In the genomic region with DNA sequence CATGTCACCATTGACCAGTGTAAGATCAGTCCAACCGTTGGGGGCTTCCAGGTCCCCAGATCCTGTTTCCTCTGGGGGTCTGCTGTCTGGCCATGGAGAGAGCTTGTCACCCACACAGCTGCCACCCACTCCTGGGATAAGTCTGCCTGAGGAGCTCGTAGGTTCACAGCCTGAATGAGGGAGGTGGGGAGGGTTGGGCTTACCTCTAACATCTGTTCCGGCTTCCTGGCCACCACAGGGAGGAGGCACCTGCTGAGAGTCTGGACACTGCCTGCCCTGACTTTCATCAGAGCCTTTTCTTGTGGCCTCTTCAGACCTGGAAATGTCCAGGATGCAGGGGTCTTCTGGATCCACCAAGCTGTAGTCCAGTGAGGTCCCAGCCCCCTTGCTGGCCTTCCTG, we compare ENCODE assay signal across 12 mouse cellular contexts. TPM values are rescaled to one million over a fixed set of nuclear protein-coding genes. Genes with fewer than 3 reads are reported as not detected.
DNase-seq lines count a peak whose midpoint lies in the region; ATAC-seq and TF ChIP-seq lines count a peak whose summit lies in the region.
"Had no signal": no experiment of that assay in that cellular context is flagged by ENCODE, and none has a peak within 500 bp of the region (broad histone marks: within the 10 kb centered on the region; RNA-seq: fewer than 3 reads in every experiment).

No protein-coding gene starts in this region.

- H3K4me1 ChIP-seq in intestine, embryonic 14.5 days (replicated peaks; ENCODE audit: control insufficient read depth, insufficient read depth, low read length), result no peaks in the 10 kb centered on the region
- H3K4me1 ChIP-seq in intestine, postnatal 0 days (replicated peaks; ENCODE audit: control insufficient read depth, insufficient read depth, low read length), result no peaks in the 10 kb centered on the region
- peaks cover 17% of the 10 kb centered on the region for H3K4me1 ChIP-seq in ES-Bruce4 (ENCODE audit: control insufficient read depth, insufficient read depth, low read length)
- H3K4me1 ChIP-seq in hindbrain, postnatal 0 days (ENCODE audit: insufficient read depth, low read length), result peaks cover 9% of the 10 kb centered on the region
- peaks cover 14% of the 10 kb centered on the region for H3K4me1 ChIP-seq in heart, embryonic 12.5 days (replicated peaks)

- no peak for TF ChIP-seq EP300 in ES-Bruce4 (IDR thresholded peaks at IDR 0.05; ENCODE audit: insufficient read depth, low read depth, low read length)

- 34% methylated on average over 3 of the region's 3 CpGs for WGBS in intestine, embryonic 14.5 days
- 52% methylated on average over 3 of the region's 3 CpGs for WGBS in intestine, postnatal 0 days
- WGBS in hindbrain, postnatal 0 days, result 48% methylated on average over 3 of the region's 3 CpGs
- WGBS in heart, embryonic 12.5 days, result 35% methylated on average over 3 of the region's 3 CpGs

- H3K9ac ChIP-seq in intestine, embryonic 14.5 days (ENCODE audit: low read length), result no peak overlapping the region
- H3K9ac ChIP-seq in intestine, postnatal 0 days (ENCODE audit: low read depth, low read length), result no peak overlapping the region
- H3K9ac ChIP-seq in ES-Bruce4 (ENCODE audit: low read depth, poor library complexity, severe bottlenecking), result 0 out of 2 replicates have a peak overlapping the region, but pooled peaks have one; percentile 6
- H3K9ac ChIP-seq in hindbrain, postnatal 0 days (replicated peaks; ENCODE audit: low read length), result no peak overlapping the region
- no peak overlapping the region for H3K9ac ChIP-seq in heart, embryonic 12.5 days
- H3K9ac ChIP-seq: embryonic facial prominence, embryonic 15.5 days; neural tube, embryonic 12.5 days had no signal

- no peaks in the 10 kb centered on the region for H3K27me3 ChIP-seq in intestine, embryonic 14.5 days (replicated peaks; ENCODE audit: control insufficient read depth, insufficient read depth, low read length)
- no peaks in the 10 kb centered on the region for H3K27me3 ChIP-seq in intestine, postnatal 0 days (replicated peaks; ENCODE audit: control insufficient read depth, insufficient read depth, low read length)
- no peaks in the 10 kb centered on the region for H3K27me3 ChIP-seq in ES-Bruce4 (ENCODE audit: control insufficient read depth, insufficient read depth, low read length, poor library complexity, severe bottlenecking)
- H3K27me3 ChIP-seq in hindbrain, postnatal 0 days (ENCODE audit: insufficient read depth, low read length), result no peaks in the 10 kb centered on the region
- peaks cover 28% of the 10 kb centered on the region for H3K27me3 ChIP-seq in heart, embryonic 12.5 days (replicated peaks)
- H3K27me3 ChIP-seq: embryonic facial prominence, embryonic 15.5 days; neural tube, embryonic 12.5 days had no signal

- DNase-seq in intestine, embryonic 14.5 days (ENCODE audit: low spot score), result peak; percentile 52
- DNase-seq in hindbrain, postnatal 0 days (ENCODE audit: low spot score), result no peak
- peak; percentile 57 to 63 for DNase-seq in kidney, postnatal 36 days
- DNase-seq in adrenal gland, postnatal 4 days (ENCODE audit: low spot score in 2 of 2), result no peak
- no peak for DNase-seq in c-Kit-positive CD71-positive TER-119-positive erythroid progenitor cells, embryonic 14.5 days (ENCODE audit: low spot score)
- DNase-seq: cerebellum, adult 18-20 months had no signal

- no peaks in the 10 kb centered on the region for H3K9me3 ChIP-seq in intestine, embryonic 14.5 days (ENCODE audit: control insufficient read depth, low read length)
- no peaks in the 10 kb centered on the region for H3K9me3 ChIP-seq in intestine, postnatal 0 days (ENCODE audit: control insufficient read depth)
- no peaks in the 10 kb centered on the region for H3K9me3 ChIP-seq in ES-Bruce4 (replicated peaks; ENCODE audit: control insufficient read depth, insufficient read depth, low read length, poor library complexity, severe bottlenecking)
- no peaks in the 10 kb centered on the region for H3K9me3 ChIP-seq in hindbrain, postnatal 0 days (ENCODE audit: low read length)
- H3K9me3 ChIP-seq in heart, embryonic 12.5 days (replicated peaks), result no peaks in the 10 kb centered on the region
- H3K9me3 ChIP-seq: embryonic facial prominence, embryonic 15.5 days; neural tube, embryonic 12.5 days had no signal

- peak; percentile 38; the same call in 1 of the 2 replicates for ATAC-seq in intestine, embryonic 14.5 days (replicated peaks; ENCODE audit: low FRiP score, low TSS enrichment, low read depth)
- ATAC-seq in intestine, postnatal 0 days, result no peak
- no peak for ATAC-seq in hindbrain, postnatal 0 days
- ATAC-seq in heart, embryonic 12.5 days (ENCODE audit: insufficient number of reproducible peaks, low FRiP score), result no peak

- no peak overlapping the region for H3K4me2 ChIP-seq in intestine, embryonic 14.5 days (ENCODE audit: low read length)
- H3K4me2 ChIP-seq in intestine, postnatal 0 days (replicated peaks; ENCODE audit: low read depth), result no peak overlapping the region
- H3K4me2 ChIP-seq in hindbrain, postnatal 0 days (ENCODE audit: low read depth, low read length), result no peak overlapping the region
- no peak overlapping the region for H3K4me2 ChIP-seq in heart, embryonic 12.5 days
- H3K4me2 ChIP-seq: embryonic facial prominence, embryonic 15.5 days; neural tube, embryonic 12.5 days had no signal

- no peak overlapping the region for H3K27ac ChIP-seq in intestine, embryonic 14.5 days (ENCODE audit: low read depth)
- no peak overlapping the region for H3K27ac ChIP-seq in intestine, postnatal 0 days (ENCODE audit: low read depth, low read length)
- H3K27ac ChIP-seq in ES-Bruce4 (ENCODE audit: insufficient read depth, low read length), result no peak overlapping the region
- peak overlapping the region; percentile 64; the same call in 1 of the 2 replicates for H3K27ac ChIP-seq in hindbrain, postnatal 0 days
- no peak overlapping the region for H3K27ac ChIP-seq in heart, embryonic 12.5 days (ENCODE audit: poor library complexity, severe bottlenecking)
- H3K27ac ChIP-seq: embryonic facial prominence, embryonic 15.5 days; neural tube, embryonic 12.5 days had no signal

- no peak for TF ChIP-seq POLR2A in ES-Bruce4 (IDR thresholded peaks at IDR 0.05; ENCODE audit: insufficient read depth, low read length)

- TF ChIP-seq CTCF in intestine, postnatal 0 days (IDR thresholded peaks at IDR 0.05; ENCODE audit: low read depth), result no peak
- no peak for TF ChIP-seq CTCF in ES-Bruce4 (IDR thresholded peaks at IDR 0.05; ENCODE audit: low read depth, low read length)
- TF ChIP-seq CTCF in hindbrain, postnatal 0 days (IDR thresholded peaks at IDR 0.05; ENCODE audit: low read depth), result no peak

- no peak overlapping the region for H3K4me3 ChIP-seq in intestine, embryonic 14.5 days (ENCODE audit: low read depth, low read length)
- no peak overlapping the region for H3K4me3 ChIP-seq in intestine, postnatal 0 days (ENCODE audit: low read depth, low read length)
- H3K4me3 ChIP-seq in ES-Bruce4 (ENCODE audit: low read depth, low read length), result no peak overlapping the region; the same call in 1 of the 2 replicates
- no peak overlapping the region for H3K4me3 ChIP-seq in hindbrain, postnatal 0 days (ENCODE audit: low read length)
- H3K4me3 ChIP-seq in heart, embryonic 12.5 days, result no peak overlapping the region
- H3K4me3 ChIP-seq: embryonic facial prominence, embryonic 15.5 days; neural tube, embryonic 12.5 days had no signal

- H3K36me3 ChIP-seq in intestine, embryonic 14.5 days (ENCODE audit: control insufficient read depth, insufficient read depth, low read length), result no peaks in the 10 kb centered on the region
- H3K36me3 ChIP-seq in intestine, postnatal 0 days (ENCODE audit: control insufficient read depth, insufficient read depth), result no peaks in the 10 kb centered on the region
- H3K36me3 ChIP-seq in ES-Bruce4 (ENCODE audit: control insufficient read depth, insufficient read depth, low read length, poor library complexity, severe bottlenecking), result no peaks in the 10 kb centered on the region
- H3K36me3 ChIP-seq in hindbrain, postnatal 0 days (ENCODE audit: insufficient read depth, low read length), result no peaks in the 10 kb centered on the region
- H3K36me3 ChIP-seq in heart, embryonic 12.5 days, result no peaks in the 10 kb centered on the region
- H3K36me3 ChIP-seq: embryonic facial prominence, embryonic 15.5 days; neural tube, embryonic 12.5 days had no signal

RNA-seq across cellular contexts. Expression of a gene that starts 0.8 kb away (rescaled TPM):
- 0.09 and 0.15 TPM in 2 replicates for polyA plus RNA-seq in intestine, embryonic 14.5 days (2014; fragmentation: Nextera tagmentation; extraction: Ambion mirVana)
- 0.08 and 0.12 TPM in 2 replicates for polyA plus RNA-seq in intestine, postnatal 0 days (2015; fragmentation: Nextera tagmentation; extraction: Ambion mirVana)
- polyA plus RNA-seq in ES-Bruce4 (2011; ENCODE audit: insufficient read depth, insufficient read length, low read depth, missing spikeins), result 1.3 and 1.6 TPM in 2 replicates
- total RNA-seq in hindbrain, postnatal 0 days (2014; rRNA removed), result 1.0 and 1.6 TPM in 2 replicates
- polyA plus RNA-seq in hindbrain, postnatal 0 days (2015; fragmentation: Nextera tagmentation; extraction: Ambion mirVana), result 0.58 and 0.69 TPM in 2 replicates
- 1 to 10 TPM; 6.3 to 7.3 TPM for total RNA-seq in adrenal gland, postnatal 4 days (2021)
- 0.05 TPM in 2 replicates for polyA plus RNA-seq in heart, embryonic 12.5 days (2016; fragmentation: Nextera tagmentation; extraction: Ambion mirVana)
- total RNA-seq: megakaryocyte, adult 5-6 weeks had no signal
- polyA plus RNA-seq: neural tube, embryonic 12.5 days had no signal

Comparison
In these comparisons a context has a peak if more than half of its experiments do, and no peak if none do; other contexts are left out.
1. DNase-seq: peak in intestine, embryonic 14.5 days (single experiment) and kidney, postnatal 36 days (2 of 2); none in hindbrain, postnatal 0 days (single experiment), adrenal gland, postnatal 4 days (0 of 2) and c-Kit-positive CD71-positive TER-119-positive erythroid progenitor cells, embryonic 14.5 days (single experiment).